Mouse (Mus musculus): ENCODE measurements around the gene Trim15. TPM values are rescaled to one million over a fixed set of nuclear protein-coding genes. Genes with fewer than 3 reads are reported as not detected.

Gene Trim15
- polyA plus RNA-seq, 1 experiment from 2014 or later: 0.37 TPM

DNA sequence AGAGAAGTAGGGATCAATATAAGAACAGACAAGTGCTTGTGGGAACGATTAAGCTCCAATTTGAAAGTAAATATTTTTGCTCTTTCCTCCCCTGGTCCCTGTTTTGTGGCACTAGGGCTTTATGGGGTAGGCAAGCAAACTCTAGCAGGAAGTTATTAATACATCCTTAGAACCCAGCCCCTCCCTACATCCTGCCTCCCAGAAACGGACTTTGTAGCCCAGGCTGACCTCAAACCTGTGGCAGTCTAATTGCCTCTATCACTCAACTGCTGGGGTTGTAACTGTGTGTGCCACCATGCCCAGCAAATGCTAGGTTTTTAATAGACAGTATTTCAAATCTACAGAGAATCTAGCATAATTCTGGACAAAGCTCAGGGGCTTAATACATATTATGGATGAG lies 5.3 kb downstream of the Trim15 start:
- Histone ChIP-seq H3K9me3 (replicated peaks) (no peaks in the 10 kb centered on the region), H3K4me1 (0 out of 2 replicates have a peak, but pooled peaks cover under 1% of the 10 kb centered on the region), H3K27me3 (peaks cover 5% of the 10 kb centered on the region), H3K36me3 (peaks cover 30% of the 10 kb centered on the region), H3K4me2 (replicated peaks) (no peak overlapping the region), H3K4me3 (no peak overlapping the region), H3K9ac (no peak overlapping the region), H3K27ac (no peak overlapping the region)
- WGBS: 64% methylated on average over 2 of the region's 2 CpGs
- no peak for ATAC-seq (ENCODE audit: low FRiP score)

GRCm38 (mm10) chr17:36858181-36858580 lies 8.8 kb downstream of the Trim15 start:
- Histone ChIP-seq H3K9ac (no peak overlapping the region), H3K9me3 (replicated peaks) (no peaks in the 10 kb centered on the region), H3K27me3 (no peaks in the 10 kb centered on the region), H3K4me1 (no peaks in the 10 kb centered on the region), H3K36me3 (peaks cover 64% of the 10 kb centered on the region), H3K4me3 (no peak overlapping the region), H3K4me2 (replicated peaks) (no peak overlapping the region), H3K27ac (no peak overlapping the region)
- no peak for ATAC-seq (ENCODE audit: low FRiP score)
- 98% methylated on average over 3 of the region's 3 CpGs for WGBS

DNA sequence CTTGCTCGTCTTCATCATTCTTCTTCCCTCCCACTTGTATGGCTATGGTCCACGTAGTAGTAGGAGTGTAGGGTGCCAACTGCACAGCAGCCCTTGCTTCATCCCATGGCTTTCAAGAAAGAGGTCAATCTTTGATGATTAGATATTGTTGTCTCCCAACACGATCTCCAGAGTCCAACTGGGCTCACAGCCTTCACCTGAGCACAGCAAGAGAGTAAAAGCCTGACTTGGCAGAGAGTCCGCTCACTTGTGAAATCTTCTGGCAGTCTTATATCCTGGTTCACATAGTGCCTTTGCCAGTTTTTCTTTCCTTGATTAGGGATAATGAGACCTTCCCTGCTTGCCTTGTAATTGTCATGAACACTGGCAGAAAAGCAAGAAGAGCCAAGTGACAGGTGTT lies 10.8 kb downstream of the Trim15 start:
- Histone ChIP-seq H3K4me2 (replicated peaks) (no peak overlapping the region), H3K9me3 (replicated peaks) (no peaks in the 10 kb centered on the region), H3K27ac (no peak overlapping the region), H3K9ac (no peak overlapping the region), H3K27me3 (no peaks in the 10 kb centered on the region), H3K4me3 (no peak overlapping the region), H3K36me3 (peaks cover 82% of the 10 kb centered on the region), H3K4me1 (no peaks in the 10 kb centered on the region)
- WGBS: 97% methylated on average over 4 of the region's 4 CpGs
- ATAC-seq (ENCODE audit: low FRiP score): no peak

DNA sequence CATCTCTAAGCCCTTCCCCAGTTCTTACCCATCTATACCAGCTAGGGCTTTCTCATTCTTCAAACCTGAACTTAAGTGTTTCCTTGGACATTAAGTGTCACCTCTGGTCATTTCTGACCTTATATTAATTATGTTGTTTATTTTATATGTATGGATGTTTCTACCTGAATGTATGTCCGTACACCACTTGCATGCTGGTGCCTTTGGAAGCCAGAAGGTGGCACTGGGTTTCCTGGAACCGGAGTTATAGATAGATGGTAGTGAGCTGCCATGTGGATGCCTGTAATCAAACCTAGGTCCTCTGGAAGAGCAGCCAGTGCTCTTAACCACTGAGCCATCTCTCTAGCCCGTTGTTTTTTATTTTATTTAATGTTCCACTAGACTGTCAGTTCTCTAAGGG lies 11.5 kb downstream of the Trim15 start:
- Histone ChIP-seq H3K4me3 (no peak overlapping the region), H3K36me3 (peaks cover 89% of the 10 kb centered on the region), H3K4me2 (replicated peaks) (no peak overlapping the region), H3K4me1 (no peaks in the 10 kb centered on the region), H3K9ac (no peak overlapping the region), H3K9me3 (replicated peaks) (no peaks in the 10 kb centered on the region), H3K27me3 (no peaks in the 10 kb centered on the region), H3K27ac (no peak overlapping the region)
- 95% methylated on average over 3 of the region's 3 CpGs for WGBS
- ATAC-seq (ENCODE audit: low FRiP score): no peak

- peaks cover 58% of the 10 kb centered on the region for H3K36me3 ChIP-seq
- no peaks in the 10 kb centered on the region for H3K9me3 ChIP-seq (replicated peaks)
- 90% methylated on average over 5 of the region's 5 CpGs for WGBS
- no peak overlapping the region for H3K9ac ChIP-seq
- H3K4me3 ChIP-seq: no peak overlapping the region
- H3K27ac ChIP-seq: no peak overlapping the region
- no peak for ATAC-seq (ENCODE audit: low FRiP score)
- H3K4me1 ChIP-seq: no peaks in the 10 kb centered on the region
- no peaks in the 10 kb centered on the region for H3K27me3 ChIP-seq
- H3K4me2 ChIP-seq (replicated peaks): no peak overlapping the region
These were observed 15.4 kb downstream of the Trim15 start for GRCm38 (mm10) chr17:36851627-36852026.

DNA sequence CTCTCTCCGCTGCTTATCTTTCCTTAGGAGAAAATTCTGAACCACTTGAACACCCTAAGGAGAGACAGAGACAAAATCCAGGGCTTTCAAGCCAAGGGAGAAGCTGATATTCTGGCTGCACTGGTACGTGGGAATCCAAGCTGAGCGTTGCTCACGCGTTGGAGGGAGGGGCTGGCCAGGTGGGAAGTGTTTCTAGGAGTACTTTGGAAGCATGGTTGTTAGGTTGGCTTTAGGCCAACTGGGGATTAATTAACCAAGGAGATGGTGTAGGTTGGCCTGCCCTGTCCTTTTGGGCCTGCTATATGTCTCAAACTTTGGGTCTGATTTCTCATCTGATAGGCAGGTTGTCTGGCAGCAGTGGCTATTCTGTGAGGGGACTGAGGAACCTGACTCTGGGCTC lies 15.8 kb downstream of the Trim15 start:
- Histone ChIP-seq H3K4me1 (no peaks in the 10 kb centered on the region), H3K27me3 (no peaks in the 10 kb centered on the region), H3K36me3 (peaks cover 54% of the 10 kb centered on the region), H3K9ac (no peak overlapping the region), H3K27ac (no peak overlapping the region), H3K4me2 (replicated peaks) (no peak overlapping the region), H3K9me3 (replicated peaks) (no peaks in the 10 kb centered on the region), H3K4me3 (no peak overlapping the region)
- no peak for ATAC-seq (ENCODE audit: low FRiP score)
- 94% methylated on average over 5 of the region's 5 CpGs for WGBS

GRCm38 (mm10) chr17:36849992-36850391 lies 17.0 kb downstream of the Trim15 start:
- Histone ChIP-seq H3K4me3 (no peak overlapping the region), H3K4me2 (replicated peaks) (no peak overlapping the region), H3K27me3 (no peaks in the 10 kb centered on the region), H3K9me3 (replicated peaks) (no peaks in the 10 kb centered on the region), H3K9ac (no peak overlapping the region), H3K36me3 (peaks cover 43% of the 10 kb centered on the region), H3K27ac (no peak overlapping the region), H3K4me1 (no peaks in the 10 kb centered on the region)
- WGBS: 92% methylated on average over 2 of the region's 2 CpGs
- no peak for ATAC-seq (ENCODE audit: low FRiP score)

DNA sequence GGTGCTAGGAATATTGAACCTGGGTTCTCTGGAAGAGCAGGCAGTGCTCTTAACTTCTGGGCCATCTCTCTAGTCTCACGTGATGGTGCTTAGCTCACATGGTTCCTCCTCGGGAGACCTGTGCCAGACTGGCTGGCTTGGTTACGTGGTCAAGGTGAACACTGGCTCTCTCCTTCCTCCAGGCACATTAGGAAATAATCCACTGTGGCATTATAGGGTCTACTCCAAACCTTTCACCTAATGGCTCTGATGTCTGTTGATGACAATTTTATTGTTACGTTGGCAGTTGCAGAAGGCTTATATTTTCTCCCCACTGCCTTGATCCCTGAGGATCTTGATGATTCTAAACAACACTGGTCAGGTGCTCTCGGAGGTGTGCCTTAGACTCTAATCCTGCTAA lies 18.1 kb downstream of the Trim15 start:
- no peak overlapping the region for H3K4me2 ChIP-seq (replicated peaks)
- no peak for ATAC-seq (ENCODE audit: low FRiP score)
- H3K27me3 ChIP-seq: no peaks in the 10 kb centered on the region
- peaks cover 32% of the 10 kb centered on the region for H3K36me3 ChIP-seq
- H3K4me3 ChIP-seq: no peak overlapping the region
- no peaks in the 10 kb centered on the region for H3K9me3 ChIP-seq (replicated peaks)
- 0 out of 2 replicates have a peak, but pooled peaks cover 2% of the 10 kb centered on the region for H3K4me1 ChIP-seq
- no peak overlapping the region for H3K9ac ChIP-seq
- 89% methylated on average over 5 of the region's 5 CpGs for WGBS
- H3K27ac ChIP-seq: no peak overlapping the region

- Histone ChIP-seq H3K27ac (no peak overlapping the region), H3K4me1 (0 out of 2 replicates have a peak, but pooled peaks cover 2% of the 10 kb centered on the region), H3K4me3 (no peak overlapping the region), H3K9ac (no peak overlapping the region), H3K4me2 (replicated peaks) (no peak overlapping the region), H3K9me3 (replicated peaks) (no peaks in the 10 kb centered on the region), H3K27me3 (no peaks in the 10 kb centered on the region), H3K36me3 (no peaks in the 10 kb centered on the region)
- WGBS: 83% methylated on average over 1 of the region's 1 CpGs
- no peak for ATAC-seq (ENCODE audit: low FRiP score)
These were observed 22.3 kb downstream of the Trim15 start for GRCm38 (mm10) chr17:36844725-36845124.

GRCm38 (mm10) chr17:36844286-36844719 lies 22.7 kb downstream of the Trim15 start:
- Histone ChIP-seq H3K4me2 (replicated peaks) (no peak overlapping the region), H3K9ac (no peak overlapping the region), H3K4me3 (no peak overlapping the region), H3K4me1 (0 out of 2 replicates have a peak, but pooled peaks cover 2% of the 10 kb centered on the region), H3K36me3 (no peaks in the 10 kb centered on the region), H3K27me3 (no peaks in the 10 kb centered on the region), H3K9me3 (replicated peaks) (no peaks in the 10 kb centered on the region), H3K27ac (no peak overlapping the region)
- ATAC-seq (ENCODE audit: low FRiP score): no peak

DNA sequence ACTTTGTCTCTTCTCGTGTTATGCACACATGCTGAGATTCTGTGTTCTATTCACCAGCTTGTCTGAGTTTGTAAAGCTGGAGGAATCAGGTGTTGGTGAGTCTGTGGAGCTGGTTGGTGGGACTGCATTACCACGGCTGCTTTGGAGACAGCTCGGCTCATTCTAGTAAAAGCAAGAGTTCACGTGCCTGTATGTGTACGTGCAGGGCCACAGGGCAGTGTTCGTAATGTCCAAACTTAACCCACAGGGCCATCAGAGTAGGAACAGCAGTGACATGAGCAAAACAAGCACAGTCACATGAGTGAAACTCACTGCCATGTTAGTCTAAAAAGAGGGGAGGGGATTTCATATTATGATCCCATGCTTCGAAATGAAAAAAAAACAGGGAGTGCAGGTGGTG lies 23.3 kb downstream of the Trim15 start:
- no peaks in the 10 kb centered on the region for H3K9me3 ChIP-seq (replicated peaks)
- H3K4me2 ChIP-seq (replicated peaks): no peak overlapping the region
- WGBS: 80% methylated on average over 7 of the region's 7 CpGs
- no peak overlapping the region for H3K9ac ChIP-seq
- H3K27ac ChIP-seq: no peak overlapping the region
- H3K4me1 ChIP-seq: 0 out of 2 replicates have a peak, but pooled peaks cover 2% of the 10 kb centered on the region
- H3K27me3 ChIP-seq: no peaks in the 10 kb centered on the region
- ATAC-seq (ENCODE audit: low FRiP score): no peak
- H3K4me3 ChIP-seq: no peak overlapping the region
- H3K36me3 ChIP-seq: no peaks in the 10 kb centered on the region

DNA sequence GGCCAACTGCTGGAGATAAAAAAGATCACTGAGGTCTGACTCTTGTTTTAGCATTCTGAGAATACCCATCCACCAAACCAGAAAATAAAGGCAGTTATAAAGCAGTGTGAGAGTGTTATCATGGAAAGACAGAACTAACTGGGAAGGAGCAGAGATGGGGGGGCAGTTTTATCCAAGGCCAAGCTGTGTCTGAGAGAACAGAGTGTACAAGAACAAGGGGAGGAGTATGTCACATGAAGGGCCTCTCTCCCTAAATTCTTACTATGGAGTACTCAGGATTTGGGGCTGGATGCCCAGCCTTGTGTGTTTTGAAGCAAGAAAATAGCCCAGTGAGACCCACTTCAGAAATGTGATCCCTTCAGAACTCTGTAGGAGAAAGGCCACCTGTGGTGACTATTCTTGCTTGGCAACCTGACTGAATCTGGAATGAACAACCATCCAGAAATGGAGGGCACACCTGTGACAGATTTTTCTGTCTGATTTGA lies 26.0 kb downstream of the Trim15 start:
- Histone ChIP-seq H3K4me1 (peaks cover 16% of the 10 kb centered on the region), H3K27ac (no peak overlapping the region), H3K27me3 (no peaks in the 10 kb centered on the region), H3K36me3 (no peaks in the 10 kb centered on the region), H3K4me3 (no peak overlapping the region), H3K4me2 (replicated peaks) (no peak overlapping the region), H3K9me3 (replicated peaks) (no peaks in the 10 kb centered on the region), H3K9ac (no peak overlapping the region)
- ATAC-seq (ENCODE audit: low FRiP score): no peak

DNA sequence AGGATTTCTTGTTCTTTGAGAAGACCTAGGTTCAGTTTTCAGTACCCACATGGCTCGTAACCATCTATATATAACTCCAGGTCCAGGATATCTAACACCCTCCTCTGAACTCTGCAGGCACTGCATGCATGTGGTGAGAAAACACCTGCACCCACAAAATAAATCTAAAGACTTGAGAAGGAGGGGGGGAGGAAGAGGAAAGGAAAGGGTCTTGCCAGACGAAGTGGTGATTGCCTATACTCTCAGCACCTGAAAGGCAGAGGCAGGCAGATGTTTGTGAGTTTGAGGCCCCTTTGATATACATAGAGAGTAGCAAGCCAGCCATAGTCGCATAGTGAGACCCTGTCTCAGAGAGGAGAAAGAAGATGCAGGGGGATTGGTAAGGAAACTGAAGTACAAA lies 27.1 kb downstream of the Trim15 start:
- no peak for ATAC-seq (ENCODE audit: low FRiP score)
- no peak overlapping the region for H3K4me3 ChIP-seq
- WGBS: 81% methylated on average over 3 of the region's 3 CpGs
- no peak overlapping the region for H3K4me2 ChIP-seq (replicated peaks)
- H3K27ac ChIP-seq: no peak overlapping the region
- H3K9ac ChIP-seq: no peak overlapping the region
- H3K36me3 ChIP-seq: no peaks in the 10 kb centered on the region
- no peaks in the 10 kb centered on the region for H3K27me3 ChIP-seq
- peaks cover 17% of the 10 kb centered on the region for H3K4me1 ChIP-seq
- no peaks in the 10 kb centered on the region for H3K9me3 ChIP-seq (replicated peaks)

Data from hindbrain, embryonic 12.5 days (tissue).